Mouse (Mus musculus): ENCODE data around the gene Abcc8.
"Not testable (repeated sequence)": the region's sequence is repeated elsewhere in the genome, so short reads cannot be mapped to it uniquely, and the experiment has no call there.

Gene Abcc8

DNA sequence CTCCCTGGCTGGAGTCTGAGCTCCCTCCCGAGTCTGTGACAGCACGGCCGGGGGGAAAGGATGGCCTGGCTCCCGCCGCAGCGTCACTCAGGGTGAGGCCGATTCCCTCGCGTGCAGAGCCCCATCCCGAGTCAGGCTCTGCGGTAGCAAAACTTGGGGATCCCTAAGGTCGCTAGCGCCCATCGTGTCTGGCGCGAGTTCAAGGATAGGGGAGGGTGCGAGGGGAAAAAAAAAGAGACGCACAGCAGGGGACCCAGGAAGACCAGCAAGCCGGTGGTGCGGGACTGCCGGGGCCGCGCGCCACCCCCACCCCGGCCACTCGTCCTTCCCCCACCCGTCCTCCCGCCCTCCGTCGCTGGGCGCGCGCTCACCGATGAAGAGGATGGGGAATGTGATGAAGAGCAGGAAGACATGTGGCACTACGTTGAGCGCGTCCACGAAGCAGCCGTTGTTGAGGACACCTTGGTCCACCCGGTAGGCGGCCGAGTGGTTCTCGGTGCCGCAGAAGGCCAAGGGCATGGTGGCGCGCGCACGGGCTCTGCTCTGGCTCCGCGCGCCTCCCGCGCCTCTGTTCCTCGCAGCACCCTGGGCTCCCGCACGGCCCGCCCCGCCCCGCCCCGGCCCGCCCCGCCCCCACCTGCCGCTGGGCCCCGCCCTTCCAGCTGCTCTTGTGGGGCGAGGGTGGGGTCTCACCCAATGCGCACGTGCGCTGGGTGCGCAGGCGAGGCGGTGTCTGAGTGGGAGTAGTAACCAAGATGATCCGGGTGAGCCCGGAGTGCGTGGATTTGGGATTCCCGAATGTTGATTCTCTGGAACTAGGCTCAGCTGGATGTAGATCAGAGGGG lies at the start of gene Abcc8:
TSS of gene Abcc8 (minus strand) at position 603 of the 845 bp plus-strand sequence.
- no peak for DNase-seq

DNA sequence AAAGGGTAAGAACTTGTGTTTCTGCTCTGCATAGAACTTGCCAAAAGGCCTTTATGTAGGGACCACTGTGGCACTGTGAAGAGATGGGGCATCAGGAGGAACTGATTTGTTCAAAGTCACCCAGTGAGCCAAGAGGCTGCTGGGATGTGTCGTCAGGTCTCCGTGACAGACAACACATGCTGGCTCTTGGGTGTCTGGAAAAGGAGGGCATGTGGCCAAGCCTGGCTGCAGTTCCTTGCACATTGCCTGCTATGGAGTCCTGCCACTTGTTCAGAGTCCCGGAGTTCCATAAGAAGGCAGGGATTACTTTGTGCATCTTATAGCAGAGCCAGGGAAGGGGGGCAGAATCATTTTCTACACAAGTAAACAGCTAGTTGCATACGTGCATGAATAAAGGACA lies 47.1 kb upstream of the Abcc8 start:
- DNase-seq = peak; percentile 19 to 69

DNA sequence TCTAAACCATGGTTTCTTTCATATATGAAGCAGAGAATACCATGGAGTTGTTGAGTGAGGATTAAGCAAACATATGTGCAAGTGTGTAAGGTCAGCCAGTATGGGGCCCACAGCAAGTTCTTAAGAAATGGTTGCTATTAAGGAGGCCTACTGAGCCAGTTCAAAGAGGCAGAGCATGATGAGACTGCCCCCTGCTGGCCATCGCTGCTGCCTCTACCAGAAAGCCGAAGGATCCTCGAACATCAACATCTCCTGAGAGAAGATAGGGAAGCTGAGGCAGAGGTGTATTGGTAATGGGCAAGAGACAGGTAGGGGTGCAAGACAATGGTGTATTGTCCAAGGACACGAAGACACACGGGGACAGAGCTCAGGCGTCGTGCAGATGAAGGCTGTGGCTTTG lies 46.4 kb upstream of the Abcc8 start:
- DNase-seq = peak in 1 of 2 experiments; percentile 36

- no peak for DNase-seq
Measured at GRCm38 (mm10) chr7:46220591-46221129, 40.8 kb upstream of the Abcc8 start.

DNA sequence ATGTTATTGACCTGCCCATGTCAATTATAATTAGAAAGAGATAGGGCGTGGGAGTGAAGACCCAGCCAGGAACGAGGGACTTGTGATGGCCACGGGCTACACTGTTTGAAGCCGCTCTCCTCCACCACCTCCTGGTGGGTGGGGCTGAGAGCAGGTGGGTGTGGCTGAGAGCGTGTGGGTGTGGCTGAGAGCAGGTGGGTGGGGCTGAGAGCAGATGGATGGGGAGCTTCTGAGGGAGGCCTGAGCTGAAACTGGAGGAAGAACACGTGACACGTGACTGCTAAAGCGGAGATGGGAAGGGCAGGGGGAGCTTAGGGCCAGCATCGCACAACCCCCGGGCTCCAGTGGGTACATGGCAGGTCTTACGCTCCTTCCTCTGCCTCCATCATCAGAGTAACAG lies 38.6 kb upstream of the Abcc8 start:
- no peak for DNase-seq

DNA sequence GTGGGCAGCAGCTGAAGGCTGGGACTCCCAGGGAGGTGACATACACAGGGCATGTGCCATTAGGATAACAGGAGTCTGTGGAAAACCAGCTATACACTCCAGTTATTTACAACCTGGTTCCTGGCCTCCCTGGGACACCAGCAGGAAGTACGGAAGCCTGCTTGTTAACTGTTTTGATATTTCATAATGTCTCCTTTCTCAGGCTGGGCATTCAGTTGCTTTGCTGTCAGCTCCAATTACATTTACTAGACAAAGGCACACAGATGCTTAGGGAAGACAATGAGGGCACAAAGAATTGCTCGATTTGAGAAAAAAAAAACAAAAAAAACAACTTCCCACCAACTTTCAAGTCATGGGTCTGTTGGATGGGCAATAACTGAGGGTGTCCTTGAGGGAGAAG lies 36.6 kb upstream of the Abcc8 start:
- DNase-seq = no peak

- DNase-seq = no peak
Measured at GRCm38 (mm10) chr7:46210276-46210675, 30.4 kb upstream of the Abcc8 start.

- DNase-seq = no peak
Measured at GRCm38 (mm10) chr7:46208131-46208530, 28.3 kb upstream of the Abcc8 start.

DNA sequence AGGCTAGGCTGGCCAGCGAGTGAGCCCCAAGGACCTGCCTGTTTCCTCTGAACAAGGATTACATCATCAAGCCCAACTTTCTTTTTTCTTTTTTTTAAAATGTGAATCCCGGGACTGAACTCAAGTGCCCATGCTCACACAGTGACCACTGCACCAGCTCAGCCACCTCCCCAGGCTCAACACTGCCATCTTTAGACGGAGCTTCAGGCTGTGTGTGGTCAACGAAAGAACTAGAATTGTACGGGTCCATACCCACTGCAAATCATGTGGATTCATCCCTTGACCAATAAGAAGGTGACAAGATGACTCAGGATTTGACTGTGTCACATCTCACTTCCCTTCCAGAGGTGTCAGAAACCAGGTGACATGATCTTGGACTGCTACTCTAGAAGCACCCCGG lies 24.9 kb upstream of the Abcc8 start:
- DNase-seq = no peak

DNA sequence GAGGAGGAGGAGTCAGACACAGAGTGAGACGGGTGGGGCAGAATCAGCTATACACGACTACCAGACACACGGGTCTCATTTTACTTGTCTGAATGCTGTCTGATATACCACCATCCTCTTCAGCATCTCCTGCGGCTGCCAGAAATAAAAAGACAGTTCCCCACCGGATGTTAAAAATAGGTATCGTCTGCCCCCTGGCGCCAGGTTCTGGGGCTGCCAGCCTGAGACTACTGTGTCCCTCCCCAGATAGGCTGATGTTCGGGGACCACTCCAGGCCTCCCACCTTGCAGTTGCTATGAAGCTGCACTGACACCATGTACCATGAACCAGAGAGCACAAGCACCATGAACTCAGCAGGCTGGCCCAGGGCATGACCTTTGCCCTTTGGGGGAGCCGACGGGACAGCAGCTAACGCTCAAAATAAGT lies 24.2 kb upstream of the Abcc8 start:
- peak in 1 of 2 experiments; percentile 43 for DNase-seq

GRCm38 (mm10) chr7:46201649-46202048 lies 21.8 kb upstream of the Abcc8 start:
- DNase-seq = no peak

GRCm38 (mm10) chr7:46200021-46200420 lies 20.2 kb upstream of the Abcc8 start:
- no peak for DNase-seq

DNA sequence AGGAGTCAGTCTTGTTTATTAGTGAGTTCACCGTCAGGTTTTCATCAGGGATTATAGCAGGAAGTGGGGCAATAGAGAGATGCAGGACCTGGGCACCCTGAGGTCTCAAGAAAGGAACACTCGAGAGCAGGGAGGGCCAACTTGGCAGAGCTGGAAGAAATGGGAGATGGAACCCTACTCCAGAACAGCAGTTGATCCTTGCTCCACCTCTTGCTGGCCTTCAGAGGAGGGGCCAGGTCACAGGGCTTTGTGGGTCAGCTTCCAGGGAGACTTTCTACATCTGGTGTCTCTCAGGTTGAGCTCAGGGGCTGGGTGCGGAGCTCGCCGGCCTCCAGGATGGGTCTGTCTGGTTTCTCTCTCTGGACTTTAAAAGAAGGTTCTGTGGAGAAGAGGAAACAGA lies 15.5 kb upstream of the Abcc8 start:
- no peak for DNase-seq

GRCm38 (mm10) chr7:46184232-46184631 lies 4.4 kb upstream of the Abcc8 start:
- DNase-seq = no peak

DNA sequence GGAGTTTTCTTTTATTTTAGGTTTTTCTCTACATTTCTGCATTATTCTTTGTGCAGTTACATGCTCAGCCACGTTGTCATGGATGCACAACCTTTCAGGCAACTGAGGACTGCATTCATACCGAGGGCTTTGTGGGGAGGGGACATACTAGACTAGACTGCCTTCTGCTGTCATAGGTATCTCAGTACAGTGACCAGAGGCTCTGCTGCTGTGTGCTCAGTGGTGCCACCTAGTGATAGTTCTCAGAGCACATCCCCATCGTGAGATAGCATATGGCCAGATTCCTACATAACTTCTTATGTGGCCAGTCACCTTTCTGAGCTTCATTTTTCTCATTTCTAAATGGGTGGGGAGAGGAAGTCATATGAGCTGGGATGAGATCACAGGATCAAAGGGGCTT lies 1.8 kb upstream of the Abcc8 start:
- DNase-seq = peak; percentile 30 to 48

GRCm38 (mm10) chr7:46168980-46169379 lies 10.9 kb downstream of the Abcc8 start:
- not testable (repeated sequence) for DNase-seq

GRCm38 (mm10) chr7:46168402-46168801 lies 11.4 kb downstream of the Abcc8 start:
- DNase-seq = no peak

- DNase-seq = no peak
Measured at GRCm38 (mm10) chr7:46167901-46168300, 11.9 kb downstream of the Abcc8 start.

DNA sequence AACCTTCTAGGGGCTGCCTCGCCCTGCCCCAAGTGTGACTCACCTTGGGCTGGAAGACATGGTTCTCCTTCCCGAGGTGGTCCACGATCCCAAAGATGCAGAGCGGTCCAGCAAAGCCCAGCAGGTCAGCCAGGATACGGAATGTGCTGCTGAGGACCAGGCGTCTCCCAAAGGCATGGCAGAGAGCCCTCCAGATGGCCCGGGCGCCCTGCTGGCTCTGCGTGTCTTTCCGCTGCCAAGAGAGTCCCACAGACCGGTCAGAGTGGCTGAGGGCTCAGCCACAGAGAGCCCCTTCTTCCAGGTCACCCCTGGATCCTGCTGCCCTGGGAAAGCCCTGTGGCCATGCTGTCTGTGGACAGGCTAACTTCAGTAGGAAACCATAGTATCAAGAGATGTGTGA lies 14.0 kb downstream of the Abcc8 start:
- DNase-seq = no peak

GRCm38 (mm10) chr7:46162731-46163130 lies 17.1 kb downstream of the Abcc8 start:
- no peak for DNase-seq

DNA sequence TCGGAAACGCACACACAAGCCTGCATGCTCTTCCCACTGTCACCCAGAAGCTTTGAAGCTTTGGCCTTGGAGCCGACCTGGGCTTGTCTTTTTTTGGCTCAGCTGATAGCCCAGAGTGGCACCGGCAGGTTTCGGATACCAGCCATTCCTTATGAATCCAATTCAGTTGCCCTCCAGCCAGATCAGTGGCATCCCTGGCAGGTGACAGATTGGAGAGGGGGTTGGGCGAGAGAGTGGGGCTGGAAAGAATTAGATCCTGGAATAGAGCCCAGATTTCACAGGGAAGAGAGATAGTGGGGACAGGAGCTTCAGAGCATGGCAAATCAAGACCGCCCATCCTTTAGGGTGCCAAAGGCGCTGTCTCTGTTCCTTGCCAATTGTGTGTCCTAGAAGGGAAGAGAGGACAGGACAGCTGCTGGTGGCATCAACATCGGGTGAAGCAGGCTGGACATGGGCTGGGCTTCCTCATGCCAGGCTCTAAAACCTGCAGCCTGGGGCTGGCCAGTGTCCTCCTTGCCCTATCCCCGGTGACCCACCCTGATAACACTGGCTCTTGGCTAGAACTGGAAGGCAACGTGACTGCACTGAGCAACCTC lies 17.6 kb downstream of the Abcc8 start:
- DNase-seq = no peak

- DNase-seq = no peak
Measured at GRCm38 (mm10) chr7:46161615-46162014, 18.2 kb downstream of the Abcc8 start.

GRCm38 (mm10) chr7:46157746-46158145 lies 22.1 kb downstream of the Abcc8 start:
- DNase-seq = no peak

Data from lung, postnatal 4 days (tissue).